Mouse (Mus musculus) MEL (cell line): Measurements from ENCODE around the gene Calm4. TPM values are rescaled to one million over a fixed set of nuclear protein-coding genes. Genes with fewer than 3 reads are reported as not detected.
A peak's percentile ranks its signal among the peaks of the same experiment; 100 is the strongest.

Experiments
- DNase-seq: peaks from one replicate; pipeline ENCODE4 v3.0.0; 2011; ENCODE audit warnings: low read depth, low spot score
- H3K27ac ChIP-seq: 2 replicates; pipeline ENCODE4 v1.5.1; 2012; ENCODE audit warnings: low read depth, mild to moderate bottlenecking, control low read depth, low read length, moderate library complexity; ENCODE audit not compliant: control insufficient read depth
- H3K27me3 ChIP-seq, 2 experiments: fragments of 150-350 bp in 1 of 2; sonication (generic) in 1 of 2; 2 replicates each; pipeline ENCODE4 v1.6.1; 2012; ENCODE audit warnings: low read length in 2 of 2, mild to moderate bottlenecking in 2 of 2, improper control_type of control experiment in 1 of 2, moderate library complexity in 1 of 2; ENCODE audit not compliant: insufficient read depth in 2 of 2, control insufficient read depth in 1 of 2
- H3K36me3 ChIP-seq, 2 experiments: 2 replicates each; pipeline ENCODE4 v1.6.1; 2012 to 2014; ENCODE audit warnings: low read length in 2 of 2, improper control_type of control experiment in 1 of 2, inconsistent platforms in 1 of 2, mild to moderate bottlenecking in 1 of 2; ENCODE audit not compliant: insufficient read depth in 2 of 2, control insufficient read depth in 1 of 2
- H3K4me1 ChIP-seq, 2 experiments: fragments of 150-350 bp in 1 of 2; sonication (generic) in 1 of 2; 2 replicates each; pipeline ENCODE4 v1.6.1; 2012; ENCODE audit warnings: low read length in 2 of 2, improper control_type of control experiment in 1 of 2, mild to moderate bottlenecking in 1 of 2; ENCODE audit not compliant: insufficient read depth in 2 of 2, control insufficient read depth in 1 of 2
- H3K4me3 ChIP-seq, 2 experiments: fragments of 150-350 bp in 1 of 2; sonication (generic) in 1 of 2; 2 replicates each; pipeline ENCODE4 v1.5.1; 2012; ENCODE audit warnings: low read depth in 2 of 2, low read length in 2 of 2, mild to moderate bottlenecking in 2 of 2, moderate library complexity in 2 of 2, control low read depth in 1 of 2, improper control_type of control experiment in 1 of 2; ENCODE audit not compliant: control insufficient read depth in 1 of 2, insufficient read depth in 1 of 2
- H3K79me2 ChIP-seq: 2 replicates; pipeline ENCODE4 v1.6.1; 2012; ENCODE audit warnings: mild to moderate bottlenecking, low read length, moderate library complexity; ENCODE audit not compliant: control insufficient read depth, poor library complexity, insufficient read depth
- H3K9ac ChIP-seq: 2 replicates; pipeline ENCODE4 v1.6.1; 2012; ENCODE audit warnings: low read depth, mild to moderate bottlenecking, control low read depth, low read length, moderate library complexity; ENCODE audit not compliant: control insufficient read depth, poor library complexity, severe bottlenecking
- H3K9me3 ChIP-seq: fragments of 150-350 bp; sonication (generic); replicated peaks from 2 replicates; pipeline ENCODE4 v1.6.1; 2012; ENCODE audit warnings: mild to moderate bottlenecking, low read length, improper control_type of control experiment, moderate library complexity; ENCODE audit not compliant: insufficient read depth
- CHD1 ChIP-seq: IDR thresholded peaks from 2 replicates; pipeline ENCODE4 v1.6.1; 2012; ENCODE audit warnings: low read depth, mild to moderate bottlenecking, inconsistent platforms, low read length, improper control_type of control experiment
- CHD2 ChIP-seq: IDR thresholded peaks from 2 replicates; pipeline ENCODE4 v1.6.1; 2011; ENCODE audit warnings: low read length, improper control_type of control experiment
- CTCF ChIP-seq, 3 experiments: IDR thresholded peaks in 2 of 3; conservative IDR thresholded peaks in 1 of 3; 2 replicates each; pipeline ENCODE4 v1.5.1; 2011 to 2012; ENCODE audit warnings: low read length in 3 of 3, low read depth in 2 of 3, mild to moderate bottlenecking in 2 of 3, improper control_type of control experiment in 1 of 3, inconsistent platforms in 1 of 3, mixed read lengths in 1 of 3, moderate library complexity in 1 of 3; ENCODE audit not compliant: control insufficient read depth in 1 of 3, insufficient read depth in 1 of 3, poor library complexity in 1 of 3, severe bottlenecking in 1 of 3
- E2F4 ChIP-seq: IDR thresholded peaks from 2 replicates; pipeline ENCODE4 v1.6.1; 2011; ENCODE audit warnings: low read depth, low read length, improper control_type of control experiment, borderline replicate concordance
- EP300 ChIP-seq, 2 experiments: IDR thresholded peaks; 2 replicates each; pipeline ENCODE4 v1.6.1; 2011; ENCODE audit warnings: improper control_type of control experiment in 2 of 2, low read length in 2 of 2, low read depth in 1 of 2, mild to moderate bottlenecking in 1 of 2
- ETS1 ChIP-seq: IDR thresholded peaks from 2 replicates; pipeline ENCODE4 v1.6.1; 2012; ENCODE audit warnings: low read depth, mild to moderate bottlenecking, inconsistent platforms, low read length, improper control_type of control experiment, moderate library complexity
- GATA1 ChIP-seq: IDR thresholded peaks from 2 replicates; pipeline ENCODE4 v1.6.1; 2011; ENCODE audit warnings: low read depth, low read length, improper control_type of control experiment
- HCFC1 ChIP-seq: IDR thresholded peaks from 2 replicates; pipeline ENCODE4 v1.6.1; 2012; ENCODE audit warnings: low read depth, mild to moderate bottlenecking, inconsistent platforms, low read length, improper control_type of control experiment, moderate library complexity
- JUND ChIP-seq: IDR thresholded peaks from 2 replicates; pipeline ENCODE4 v1.6.1; 2011; ENCODE audit warnings: low read depth, mild to moderate bottlenecking, improper control_type of control experiment, low read length
- MEF2A ChIP-seq: IDR thresholded peaks from 2 replicates; pipeline ENCODE4 v1.6.1; 2014; ENCODE audit warnings: low read depth, mild to moderate bottlenecking, inconsistent platforms, low read length, improper control_type of control experiment; ENCODE audit not compliant: poor library complexity, insufficient replicate concordance, severe bottlenecking; ENCODE audit errors: extremely low read depth
- MYB ChIP-seq: IDR thresholded peaks from 2 replicates; pipeline ENCODE4 v1.6.1; 2011; ENCODE audit warnings: mild to moderate bottlenecking, low read depth, low read length, improper control_type of control experiment
- NELFE ChIP-seq: IDR thresholded peaks from 2 replicates; pipeline ENCODE4 v1.6.1; 2011; ENCODE audit warnings: low read depth, low read length, improper control_type of control experiment
- NRF1 ChIP-seq: IDR thresholded peaks from 2 replicates; pipeline ENCODE4 v1.6.1; 2014; ENCODE audit warnings: low read depth, mild to moderate bottlenecking, inconsistent platforms, low read length, improper control_type of control experiment, moderate library complexity; ENCODE audit not compliant: poor library complexity, insufficient read depth, severe bottlenecking
- POLR2A ChIP-seq, 2 experiments: IDR thresholded peaks; 2 replicates each; pipeline ENCODE4 v1.6.1; 2011 to 2012; ENCODE audit warnings: low read length in 2 of 2, mild to moderate bottlenecking in 2 of 2, control low read depth in 1 of 2, improper control_type of control experiment in 1 of 2, low read depth in 1 of 2, moderate library complexity in 1 of 2; ENCODE audit not compliant: control insufficient read depth in 1 of 2, insufficient read depth in 1 of 2, poor library complexity in 1 of 2
- POLR2AphosphoS2 ChIP-seq: IDR thresholded peaks from 2 replicates; pipeline ENCODE4 v1.6.1; 2011; ENCODE audit warnings: low read length, improper control_type of control experiment
- RAD21 ChIP-seq: IDR thresholded peaks from 2 replicates; pipeline ENCODE4 v1.6.1; 2011; ENCODE audit warnings: mild to moderate bottlenecking, low read depth, low read length, improper control_type of control experiment
- RCOR1 ChIP-seq: IDR thresholded peaks from 2 replicates; pipeline ENCODE4 v1.6.1; 2012; ENCODE audit warnings: low read depth, mild to moderate bottlenecking, inconsistent platforms, low read length, improper control_type of control experiment
- SIN3A ChIP-seq: IDR thresholded peaks from 2 replicates; pipeline ENCODE4 v1.6.1; 2012; ENCODE audit warnings: low read length, improper control_type of control experiment, inconsistent platforms
- SMC3 ChIP-seq: IDR thresholded peaks from 2 replicates; pipeline ENCODE4 v1.6.1; 2011; ENCODE audit warnings: low read depth, low read length, improper control_type of control experiment
- TBP ChIP-seq: IDR thresholded peaks from 2 replicates; pipeline ENCODE4 v1.8.0; 2011; ENCODE audit warnings: low read depth, low read length, improper control_type of control experiment
- TCF12 ChIP-seq: IDR thresholded peaks from 2 replicates; pipeline ENCODE4 v1.6.1; 2014; ENCODE audit warnings: low read depth, mild to moderate bottlenecking, inconsistent platforms, low read length, improper control_type of control experiment, moderate library complexity
- UBTF ChIP-seq: IDR thresholded peaks from 2 replicates; pipeline ENCODE4 v1.6.1; 2012; ENCODE audit warnings: low read depth, mild to moderate bottlenecking, inconsistent platforms, low read length, improper control_type of control experiment, moderate library complexity, borderline replicate concordance; ENCODE audit not compliant: insufficient read depth
- USF1 ChIP-seq: IDR thresholded peaks from 2 replicates; pipeline ENCODE4 v1.6.1; 2014; ENCODE audit warnings: low read depth, mild to moderate bottlenecking, inconsistent platforms, low read length, improper control_type of control experiment, moderate library complexity
- ZC3H11A ChIP-seq: IDR thresholded peaks from 2 replicates; pipeline ENCODE4 v1.6.1; 2012; ENCODE audit warnings: low read depth, mild to moderate bottlenecking, inconsistent platforms, low read length, improper control_type of control experiment
- ZMIZ1 ChIP-seq: IDR thresholded peaks from 2 replicates; pipeline ENCODE4 v1.6.1; 2012; ENCODE audit warnings: low read depth, mild to moderate bottlenecking, inconsistent platforms, low read length, improper control_type of control experiment, moderate library complexity
- ZNF384 ChIP-seq: IDR thresholded peaks from 2 replicates; pipeline ENCODE4 v1.6.1; 2012; ENCODE audit warnings: low read depth, mild to moderate bottlenecking, inconsistent platforms, low read length, improper control_type of control experiment
- polyA plus RNA-seq, 2 experiments: library from polyadenylated mRNA; stranded (reverse) in 1 of 2; unstranded in 1 of 2; fragments of >175 nt in 1 of 2; fragments of >200 nt in 1 of 2; gene quantifications; 2 replicates each; pipeline versions ENCODE4 v1.2.1 to v1.2.4; 2012; ENCODE audit warnings: low replicate concordance in 2 of 2, low read depth in 1 of 2; ENCODE audit not compliant: insufficient read length in 2 of 2, insufficient read depth in 1 of 2, missing spikeins in 1 of 2
- total RNA-seq: library from RNA; depleted of rRNA; stranded (reverse); fragments of 300-350 nt; gene quantifications from 2 replicates; pipeline ENCODE4 v1.2.3, GENCODE M21; 2012

Calm4 gene
- total and polyA plus RNA-seq, 3 experiments, result not detected

- Histone ChIP-seq H3K36me3 (peaks cover 0 to 44% of the 10 kb centered on the region in 2 experiments; a peak in 2 of 4 replicates), H3K27me3 (no peaks in the 10 kb centered on the region), H3K27ac (peak overlapping the region; percentile 97), H3K4me1 (peaks cover 11 to 50% of the 10 kb centered on the region in 2 experiments), H3K9me3 (no peaks in the 10 kb centered on the region), H3K4me3 (peak overlapping the region; percentile 15 to 29), H3K79me2 (no peaks in the 10 kb centered on the region; the same call in 1 of the 2 replicates), H3K9ac (peak overlapping the region; percentile 71)
- peak; percentile 89 for DNase-seq
- 0 out of 2 replicates have a peak, but pooled peaks have one; percentile 18 for TF ChIP-seq ZMIZ1
- TF ChIP-seq GATA1, result peak; percentile 83
- peak; percentile 74; the same call in 1 of the 2 replicates for TF ChIP-seq TBP
- TF ChIP-seq JUND, result no peak
- TF ChIP-seq HCFC1, result peak; percentile 14; the same call in 1 of the 2 replicates
- TF ChIP-seq POLR2A (IDR thresholded peaks at IDR 0.05; ENCODE audit: control insufficient read depth in 1 of 2, insufficient read depth in 1 of 2, low read depth in 1 of 2, low read length in 2 of 2, poor library complexity in 1 of 2), result peak in 1 of 2 experiments; percentile 46; a peak in 2 of 4 replicates
- no peak; the same call in 1 of the 2 replicates for TF ChIP-seq POLR2AphosphoS2
- TF ChIP-seq E2F4, result no peak
- TF ChIP-seq NRF1, result no peak
- TF ChIP-seq USF1, result no peak
- TF ChIP-seq TCF12, result peak; percentile 21; the same call in 1 of the 2 replicates
- TF ChIP-seq CHD2, result no peak
- TF ChIP-seq EP300 (IDR thresholded peaks at IDR 0.05; ENCODE audit: low read depth in 1 of 2, low read length in 2 of 2), result peak; percentile 40 to 88
- no peak for TF ChIP-seq ZC3H11A
- 0 out of 2 replicates have a peak, but pooled peaks have one; percentile 30 for TF ChIP-seq CHD1
- no peak for TF ChIP-seq CTCF (IDR thresholded peaks at IDR 0.05 in 2 of 3, conservative IDR thresholded peaks at IDR 0.05 in 1 of 3; ENCODE audit: control insufficient read depth in 1 of 3, insufficient read depth in 1 of 3, low read depth in 2 of 3, low read length in 3 of 3, poor library complexity in 1 of 3, severe bottlenecking in 1 of 3)
- no peak for TF ChIP-seq SMC3
- TF ChIP-seq MEF2A, result no peak
- peak; percentile 29 for TF ChIP-seq SIN3A
- peak; percentile 40; the same call in 1 of the 2 replicates for TF ChIP-seq RCOR1
- no peak for TF ChIP-seq MYB
- no peak for TF ChIP-seq RAD21
- no peak for TF ChIP-seq UBTF
- TF ChIP-seq ETS1, result peak; percentile 68; the same call in 1 of the 2 replicates
- no peak for TF ChIP-seq ZNF384
- no peak for TF ChIP-seq NELFE
Observed at GRCm38 (mm10) chr13:3867158-3867557, 29.6 kb downstream of the Calm4 start.
